Comparison of ENCODE assay signal across 13 mouse cellular contexts in the genomic region with DNA sequence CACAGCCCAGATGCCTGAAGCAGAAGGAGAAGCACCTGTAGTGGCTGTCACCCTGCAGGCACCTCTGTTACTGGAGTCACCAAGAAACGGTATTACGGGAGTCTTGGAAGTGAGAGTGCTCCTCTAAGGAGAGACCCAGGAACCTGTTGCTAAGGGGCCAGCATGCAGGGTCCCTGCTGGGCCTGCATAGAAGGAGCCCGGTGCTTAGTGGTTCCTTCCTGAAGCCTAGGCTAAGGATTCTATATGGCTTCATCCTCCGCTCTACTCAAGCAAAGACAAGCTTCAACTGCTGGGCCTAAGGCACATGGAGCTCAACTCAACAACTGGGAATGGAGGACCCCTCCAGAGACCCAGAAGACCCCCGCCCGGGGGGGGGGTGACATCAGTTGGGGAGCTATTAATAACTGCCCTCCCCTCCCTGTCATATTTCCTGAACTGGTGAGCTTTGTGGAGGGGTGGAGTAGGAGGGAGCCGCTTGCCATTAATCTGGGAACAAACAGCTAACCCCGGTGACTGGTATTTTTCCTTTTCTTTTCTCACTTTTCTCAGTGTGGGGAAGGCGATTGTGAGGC. TPM values are rescaled to one million over a fixed set of nuclear protein-coding genes. Genes with fewer than 3 reads are reported as not detected.
DNase-seq lines count a peak whose midpoint lies in the region; ATAC-seq and TF ChIP-seq lines count a peak whose summit lies in the region.
"Had no signal": no experiment of that assay in that cellular context is flagged by ENCODE, and none has a peak within 500 bp of the region (broad histone marks: within the 10 kb centered on the region; RNA-seq: fewer than 3 reads in every experiment).

No protein-coding gene starts in this region.

- no peak overlapping the region for H3K9ac ChIP-seq in lung, embryonic 14.5 days
- H3K9ac ChIP-seq in forebrain, embryonic 15.5 days (replicated peaks): 0 out of 2 replicates have a peak overlapping the region, but pooled peaks have one; percentile 50
- peak overlapping the region; percentile 9; the same call in 1 of the 2 replicates for H3K9ac ChIP-seq in midbrain, embryonic 11.5 days (ENCODE audit: low read length)
- H3K9ac ChIP-seq in stomach, postnatal 0 days (ENCODE audit: low read length): no peak overlapping the region

- peak; percentile 11; the same call in 1 of the 2 replicates for ATAC-seq in lung, embryonic 14.5 days (ENCODE audit: insufficient read depth)
- ATAC-seq in forebrain, embryonic 15.5 days (replicated peaks): peak; percentile 18; the same call in 1 of the 2 replicates
- peak; percentile 12; the same call in 1 of the 2 replicates for ATAC-seq in midbrain, embryonic 11.5 days (ENCODE audit: low FRiP score)
- ATAC-seq in stomach, postnatal 0 days (ENCODE audit: low FRiP score, low TSS enrichment): no peak

- H3K27me3 ChIP-seq in lung, embryonic 14.5 days (ENCODE audit: insufficient read depth, low read length): peaks cover 91% of the 10 kb centered on the region
- H3K27me3 ChIP-seq in forebrain, embryonic 15.5 days: 0 out of 2 replicates have a peak, but pooled peaks cover 3% of the 10 kb centered on the region
- peaks cover 17% of the 10 kb centered on the region for H3K27me3 ChIP-seq in midbrain, embryonic 11.5 days (ENCODE audit: control insufficient read depth, insufficient read depth, low read length)
- peaks cover 12% of the 10 kb centered on the region for H3K27me3 ChIP-seq in stomach, postnatal 0 days (ENCODE audit: control insufficient read depth, insufficient read depth, low read length)

- WGBS in lung, embryonic 14.5 days: 9% methylated on average over 9 of the region's 9 CpGs
- 4% methylated on average over 9 of the region's 9 CpGs for WGBS in forebrain, embryonic 15.5 days
- 2% methylated on average over 9 of the region's 9 CpGs for WGBS in midbrain, embryonic 11.5 days
- 11% methylated on average over 9 of the region's 9 CpGs for WGBS in stomach, postnatal 0 days

- no peak for TF ChIP-seq EP300 in stomach, postnatal 0 days (optimal IDR thresholded peaks at IDR 0.05)

- H3K27ac ChIP-seq in lung, embryonic 14.5 days (ENCODE audit: low read depth): no peak overlapping the region
- H3K27ac ChIP-seq in forebrain, embryonic 15.5 days (replicated peaks): peak overlapping the region; percentile 85
- H3K27ac ChIP-seq in midbrain, embryonic 11.5 days (ENCODE audit: low read depth, low read length): peak overlapping the region; percentile 96
- H3K27ac ChIP-seq in stomach, postnatal 0 days (replicated peaks): no peak overlapping the region

- intact Hi-C loops in gastrocnemius, postnatal 14 days (cut with DNase I; ENCODE audit: low total_unique reads): no loop called here

- DNase-seq in lung, embryonic 14.5 days: no peak
- no peak for DNase-seq in lung, postnatal 14 days
- DNase-seq in midbrain, embryonic 11.5 days (ENCODE audit: low spot score, missing footprints): peak; percentile 96
- no peak for DNase-seq in stomach, postnatal 0 days (ENCODE audit: low spot score)
- no peak for DNase-seq in gastrocnemius, postnatal 14 days
- DNase-seq in cerebellum, postnatal 4 days (ENCODE audit: low spot score in 2 of 2): no peak
- DNase-seq in adrenal gland, adult (ENCODE audit: inconsistent age in 2 of 2, low spot score in 1 of 2): no peak
- DNase-seq: gastrocnemius, postnatal 36 days; kidney, postnatal 14 days; thymus, postnatal 25 days had no signal

- no peaks in the 10 kb centered on the region for H3K9me3 ChIP-seq in lung, embryonic 14.5 days (ENCODE audit: low read depth, low read length)
- H3K9me3 ChIP-seq in forebrain, embryonic 15.5 days: no peaks in the 10 kb centered on the region
- H3K9me3 ChIP-seq in midbrain, embryonic 11.5 days (ENCODE audit: control insufficient read depth, low read length): no peaks in the 10 kb centered on the region
- no peaks in the 10 kb centered on the region for H3K9me3 ChIP-seq in stomach, postnatal 0 days (ENCODE audit: control insufficient read depth, low read length)

- no peaks in the 10 kb centered on the region for H3K4me1 ChIP-seq in lung, embryonic 14.5 days (ENCODE audit: insufficient read depth)
- H3K4me1 ChIP-seq in forebrain, embryonic 15.5 days: peaks cover 69% of the 10 kb centered on the region
- peaks cover 56% of the 10 kb centered on the region for H3K4me1 ChIP-seq in midbrain, embryonic 11.5 days (ENCODE audit: control insufficient read depth, insufficient read depth, low read length)
- H3K4me1 ChIP-seq in stomach, postnatal 0 days (replicated peaks; ENCODE audit: control insufficient read depth, insufficient read depth): no peaks in the 10 kb centered on the region

- H3K4me2 ChIP-seq in lung, embryonic 14.5 days: no peak overlapping the region
- peak overlapping the region; percentile 69; the same call in 1 of the 2 replicates for H3K4me2 ChIP-seq in forebrain, embryonic 15.5 days (replicated peaks)
- H3K4me2 ChIP-seq in midbrain, embryonic 11.5 days: peak overlapping the region; percentile 89
- H3K4me2 ChIP-seq in stomach, postnatal 0 days (replicated peaks; ENCODE audit: low read depth): no peak overlapping the region

- H3K4me3 ChIP-seq in lung, embryonic 14.5 days (ENCODE audit: low read depth, low read length): no peak overlapping the region
- H3K4me3 ChIP-seq in forebrain, embryonic 15.5 days: no peak overlapping the region; the same call in 1 of the 2 replicates
- no peak overlapping the region for H3K4me3 ChIP-seq in midbrain, embryonic 11.5 days (ENCODE audit: low read depth, low read length)
- H3K4me3 ChIP-seq in stomach, postnatal 0 days (ENCODE audit: low read depth, low read length): peak overlapping the region; percentile 8; the same call in 1 of the 2 replicates

- TF ChIP-seq CTCF in lung, embryonic 14.5 days (IDR thresholded peaks at IDR 0.05; ENCODE audit: low read depth): no peak
- TF ChIP-seq CTCF in stomach, postnatal 0 days (IDR thresholded peaks at IDR 0.05; ENCODE audit: low read depth): no peak

- H3K36me3 ChIP-seq in lung, embryonic 14.5 days (ENCODE audit: insufficient read depth): no peaks in the 10 kb centered on the region
- no peaks in the 10 kb centered on the region for H3K36me3 ChIP-seq in forebrain, embryonic 15.5 days
- no peaks in the 10 kb centered on the region for H3K36me3 ChIP-seq in midbrain, embryonic 11.5 days (ENCODE audit: control insufficient read depth, insufficient read depth, low read length)
- no peaks in the 10 kb centered on the region for H3K36me3 ChIP-seq in stomach, postnatal 0 days (ENCODE audit: control insufficient read depth, insufficient read depth, low read length)

RNA-seq across cellular contexts. Expression of gene Sox1, which starts 34.6 kb away (rescaled TPM):
- polyA plus RNA-seq in lung, embryonic 14.5 days (2014; fragmentation: Nextera tagmentation; extraction: Ambion mirVana): 0.04 TPM in 1 of 2 replicates, not detected in the other
- polyA plus RNA-seq in forebrain, embryonic 15.5 days (2015; fragmentation: Nextera tagmentation; extraction: Ambion mirVana): 6.8 and 7.0 TPM in 2 replicates
- polyA plus RNA-seq in midbrain, embryonic 11.5 days (2014; fragmentation: Nextera tagmentation; extraction: Ambion mirVana): 8.2 and 8.7 TPM in 2 replicates
- polyA plus RNA-seq in stomach, postnatal 0 days (2015; fragmentation: Nextera tagmentation; extraction: Ambion mirVana): 0.02 TPM in 1 of 2 replicates, not detected in the other
- total RNA-seq in gastrocnemius, postnatal 14 days (2021): not detected
- total RNA-seq: gastrocnemius, postnatal 36 days; heart, postnatal 4 days had no signal
- polyA plus RNA-seq: liver, embryonic 16.5 days had no signal

Comparison
In these comparisons a context has a peak if more than half of its experiments do, and no peak if none do; other contexts are left out.
1. H3K27ac ChIP-seq: peak in forebrain, embryonic 15.5 days (single experiment) and midbrain, embryonic 11.5 days (single experiment); none in lung, embryonic 14.5 days (single experiment) and stomach, postnatal 0 days (single experiment).
2. H3K4me2 ChIP-seq: peak in forebrain, embryonic 15.5 days (single experiment) and midbrain, embryonic 11.5 days (single experiment); none in lung, embryonic 14.5 days (single experiment) and stomach, postnatal 0 days (single experiment).
3. H3K9ac ChIP-seq: peak in forebrain, embryonic 15.5 days (single experiment) and midbrain, embryonic 11.5 days (single experiment); none in lung, embryonic 14.5 days (single experiment) and stomach, postnatal 0 days (single experiment).